Mouse (Mus musculus) lung, postnatal 14 days (tissue): ENCODE measurements at regions not wholly inside any gene's neighbourhood (a gene's known extent, or its start where the extent isn't known, plus 50 kb on each side); places are given as distances from the start of the nearest gene placed in this dataset.
A peak's percentile ranks its signal among the peaks of the same experiment; 100 is the strongest.

ENCODE experiments used
- DNase-seq: peaks from one replicate; pipeline ENCODE4 v3.0.0; 2021

DNA sequence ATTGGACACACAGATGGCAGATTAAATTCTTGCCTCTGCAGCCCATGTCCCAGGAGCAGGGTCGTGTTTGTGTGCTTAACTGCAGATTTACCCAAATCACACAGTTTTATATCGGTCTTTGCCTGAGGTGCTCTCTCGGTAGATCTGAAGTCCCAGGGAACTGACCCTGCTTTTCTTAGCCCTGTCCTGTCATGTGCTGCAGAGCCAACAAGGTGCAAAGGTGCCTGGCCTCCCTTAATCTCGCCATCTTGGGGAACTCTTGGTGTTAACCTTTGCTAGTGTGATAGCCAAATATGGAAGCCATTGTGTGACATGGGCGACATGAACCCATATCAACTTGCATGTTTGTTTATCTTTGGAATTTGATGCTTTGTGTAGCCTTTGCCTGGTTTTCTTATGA is 107.1 kb upstream of the Lyplal1 start:
- no peak for DNase-seq

- DNase-seq: no peak
These were observed 106.3 kb upstream of the Lyplal1 start for GRCm38 (mm10) chr1:186223417-186223816.

- DNase-seq: no peak
These were observed 101.9 kb upstream of the Lyplal1 start for GRCm38 (mm10) chr1:186218995-186219394.

- DNase-seq: no peak
These were observed 100.1 kb upstream of the Lyplal1 start for GRCm38 (mm10) chr1:186217198-186217597.

DNA sequence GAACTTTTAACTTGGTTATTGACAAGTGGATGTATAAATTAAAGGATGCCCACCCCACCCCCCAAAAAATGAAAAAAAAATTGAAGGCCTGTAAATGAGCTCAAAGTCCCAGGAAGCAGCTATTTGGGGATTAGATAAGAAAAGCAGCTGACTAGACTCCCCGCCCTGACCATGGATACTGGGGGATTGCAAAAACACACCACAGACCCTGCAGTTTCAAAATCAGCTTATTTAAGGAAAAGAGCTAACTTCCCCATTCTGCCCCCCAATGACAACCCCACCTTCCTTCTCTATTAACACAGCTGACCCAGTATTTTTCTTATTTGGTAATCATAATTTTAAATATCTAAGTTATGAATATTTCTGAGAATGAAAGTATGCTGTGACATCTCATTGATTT is 87.0 kb upstream of the Lyplal1 start:
- DNase-seq: no peak

DNA sequence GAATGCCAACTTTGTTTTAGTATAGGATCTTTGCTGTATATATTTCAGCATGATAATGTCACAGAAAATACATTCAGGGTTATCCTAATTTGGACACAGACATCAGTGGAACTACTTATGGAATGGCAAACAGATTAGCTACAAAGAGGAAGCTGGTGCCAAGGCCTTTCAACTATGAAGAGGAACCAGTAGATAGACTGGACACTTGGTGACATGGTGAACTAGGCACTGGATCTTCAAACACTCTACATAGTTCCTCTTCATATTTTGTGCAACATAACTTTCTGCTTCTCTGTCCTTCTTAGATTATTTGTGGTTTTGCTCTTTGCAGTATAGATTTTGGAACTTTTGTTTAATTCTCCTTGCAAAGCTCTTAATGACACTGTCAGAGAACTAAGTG is 85.4 kb upstream of the Lyplal1 start:
- no peak for DNase-seq

GRCm38 (mm10) chr1:186198391-186198790 is 81.3 kb upstream of the Lyplal1 start:
- no peak for DNase-seq

GRCm38 (mm10) chr1:186197057-186197456 is 79.9 kb upstream of the Lyplal1 start:
- peak; percentile 20 for DNase-seq

- peak; percentile 35 for DNase-seq
These were observed 72.3 kb upstream of the Lyplal1 start for GRCm38 (mm10) chr1:186189390-186189789.

GRCm38 (mm10) chr1:186187372-186187771 is 70.3 kb upstream of the Lyplal1 start:
- DNase-seq: no peak

- DNase-seq: peak; percentile 7
These were observed 66.1 kb upstream of the Lyplal1 start for GRCm38 (mm10) chr1:186183204-186183651.

- DNase-seq: peak; percentile 67
These were observed 65.5 kb upstream of the Lyplal1 start for GRCm38 (mm10) chr1:186182498-186183203.

DNA sequence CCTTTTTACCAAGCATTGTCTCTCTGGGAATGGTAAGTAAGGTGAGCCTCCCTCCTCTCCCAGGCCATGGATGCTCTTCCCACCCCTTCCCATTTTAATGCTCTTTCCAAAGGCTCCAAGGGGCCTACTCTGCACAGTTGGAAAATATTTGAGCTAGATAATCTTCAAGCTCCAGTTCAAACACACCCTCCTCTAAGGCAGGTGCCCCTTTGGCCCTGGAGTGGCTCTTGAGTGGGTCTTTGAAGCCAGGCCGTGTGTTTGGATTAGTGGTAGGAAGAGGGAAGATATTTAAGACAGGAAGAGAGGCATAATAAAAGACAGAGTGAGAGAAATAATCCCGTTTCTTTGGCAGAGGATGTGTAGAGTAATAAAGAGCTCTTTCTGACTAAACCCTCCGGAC is 59.9 kb upstream of the Lyplal1 start:
- peak; percentile 10 for DNase-seq

GRCm38 (mm10) chr1:186173472-186174014 is 56.4 kb upstream of the Lyplal1 start:
- DNase-seq: no peak

DNA sequence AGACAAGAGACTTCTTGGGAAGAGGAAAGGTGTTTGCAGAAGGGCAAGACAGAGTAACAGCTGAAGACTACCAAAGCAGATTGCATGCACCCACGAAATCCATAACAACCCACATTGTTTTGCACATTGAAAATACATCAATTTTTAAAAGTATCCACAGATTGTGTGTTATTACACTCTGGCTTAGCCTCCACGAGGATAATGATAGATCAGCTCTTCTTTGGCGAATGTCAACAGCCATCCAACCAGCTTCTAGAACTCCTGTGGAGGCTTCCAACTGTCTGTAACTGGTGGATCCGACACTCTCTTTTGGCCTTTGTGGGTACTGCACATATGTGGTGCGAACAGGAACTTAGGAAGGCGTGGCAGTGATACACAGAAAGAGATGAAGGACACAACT is 54.6 kb upstream of the Lyplal1 start:
- DNase-seq: no peak
